Mouse (Mus musculus) c-Kit-positive CD71-positive TER-119-negative erythroid progenitor cells, embryonic 14.5 days (primary cell): ENCODE measurements at regions not wholly inside any gene's neighbourhood (a gene's known extent, or its start where the extent isn't known, plus 50 kb on each side); places are given as distances from the start of the nearest gene placed in this dataset.

ENCODE experiments used
- DNase-seq: peaks from one replicate; pipeline ENCODE4 v3.0.0-alpha.2; 2013; ENCODE audit warnings: low read depth

DNA sequence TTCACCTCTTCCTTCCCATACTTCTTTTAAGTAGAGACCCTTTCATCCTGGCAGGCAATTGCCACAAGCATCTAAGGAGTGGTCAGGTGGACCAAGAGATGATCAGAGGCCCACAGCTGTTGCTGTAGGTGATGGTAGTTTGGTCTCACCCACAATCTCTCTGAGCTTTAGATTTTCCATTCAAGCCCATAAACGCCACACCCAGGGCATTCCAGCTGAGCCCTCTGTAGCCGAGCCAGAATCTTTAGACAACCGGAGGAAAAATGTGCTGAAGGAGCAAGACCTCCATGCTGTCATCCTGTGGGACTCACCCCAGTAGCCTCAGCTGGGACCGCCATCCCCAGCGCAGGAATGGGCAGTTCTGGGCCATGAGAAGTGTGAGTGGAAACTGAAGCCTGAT lies 93.7 kb upstream of the Dlx2 start:
- no peak for DNase-seq

DNA sequence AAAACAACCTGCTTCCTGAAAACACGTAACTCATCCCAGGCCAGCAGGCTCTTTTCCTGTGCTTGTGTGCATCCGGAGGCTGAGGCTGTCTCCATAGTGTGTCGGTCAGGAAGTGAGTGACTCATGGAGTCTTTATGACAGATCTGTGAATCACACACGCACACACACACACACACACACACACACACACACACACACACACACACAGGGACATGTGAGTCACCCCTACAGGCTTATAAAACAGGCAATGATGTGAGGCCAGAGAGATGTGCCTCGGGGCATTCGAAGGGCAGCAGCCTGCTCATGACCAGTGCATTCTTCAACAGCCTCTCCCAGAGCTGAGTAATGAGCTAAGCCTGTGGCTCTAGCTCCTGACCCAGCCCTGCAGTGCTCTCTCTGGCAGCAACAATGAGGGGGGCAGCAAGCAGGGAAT lies 97.5 kb upstream of the Dlx2 start:
- no peak for DNase-seq

DNA sequence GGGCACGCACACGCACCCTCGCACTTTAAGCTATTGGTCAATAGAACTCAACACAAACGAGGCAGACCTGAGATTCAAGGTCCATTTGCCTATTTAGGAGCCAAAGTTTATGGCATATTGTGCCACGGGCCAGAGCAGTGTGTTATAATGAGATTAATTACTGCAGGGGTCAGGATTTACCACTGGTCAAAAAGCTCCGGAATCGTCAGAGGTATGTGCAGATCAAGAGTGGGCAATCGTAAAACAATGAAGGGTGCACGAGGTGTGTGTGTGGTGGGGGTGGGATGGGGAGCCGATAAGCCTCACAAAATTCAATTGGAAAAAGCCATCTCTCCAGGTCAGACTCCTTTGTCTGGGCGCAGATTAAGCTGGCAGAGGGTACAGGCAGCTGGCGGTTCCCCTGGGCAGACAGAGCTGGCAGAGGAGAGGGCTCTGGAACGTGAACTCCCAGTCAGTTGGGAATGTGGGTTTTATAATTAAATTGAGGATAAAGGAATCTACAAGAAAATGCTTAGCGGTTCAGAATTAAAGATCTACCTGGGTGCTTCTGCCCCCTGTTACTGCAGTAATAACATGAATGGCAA lies 97.4 kb upstream of the Itga6 start:
- DNase-seq: no peak

DNA sequence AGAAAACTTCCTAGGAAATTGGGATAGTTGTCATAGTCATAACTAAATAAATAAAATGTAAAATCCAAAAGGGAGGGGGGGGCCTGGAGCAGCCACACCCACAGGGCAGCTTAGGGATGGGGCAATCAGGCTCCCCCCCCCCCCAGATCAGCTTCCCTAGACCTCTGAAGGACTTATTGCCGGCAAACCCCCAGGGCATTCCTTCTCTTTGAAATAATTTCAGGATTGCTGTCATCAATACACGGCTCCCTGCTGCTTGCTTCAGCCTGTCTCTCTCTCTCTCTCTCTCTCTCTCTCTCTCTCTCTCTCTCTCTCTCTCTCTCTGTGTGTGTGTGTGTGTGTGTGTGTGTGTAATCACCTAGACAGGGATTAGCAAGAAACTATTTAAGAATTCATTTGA lies 93.8 kb upstream of the Itga6 start:
- DNase-seq: no peak

- no peak for DNase-seq
Observed at GRCm38 (mm10) chr2:71652261-71652801, 93.1 kb upstream of the Itga6 start.

- DNase-seq: no peak
Observed at GRCm38 (mm10) chr2:71654817-71655503, 90.5 kb upstream of the Itga6 start.

GRCm38 (mm10) chr2:71655504-71656390 lies 89.7 kb upstream of the Itga6 start:
- DNase-seq: peak; percentile 8

GRCm38 (mm10) chr2:71656611-71657244 lies 88.7 kb upstream of the Itga6 start:
- DNase-seq: no peak

- DNase-seq: no peak
Observed at GRCm38 (mm10) chr2:71661438-71661837, 84.0 kb upstream of the Itga6 start.

DNA sequence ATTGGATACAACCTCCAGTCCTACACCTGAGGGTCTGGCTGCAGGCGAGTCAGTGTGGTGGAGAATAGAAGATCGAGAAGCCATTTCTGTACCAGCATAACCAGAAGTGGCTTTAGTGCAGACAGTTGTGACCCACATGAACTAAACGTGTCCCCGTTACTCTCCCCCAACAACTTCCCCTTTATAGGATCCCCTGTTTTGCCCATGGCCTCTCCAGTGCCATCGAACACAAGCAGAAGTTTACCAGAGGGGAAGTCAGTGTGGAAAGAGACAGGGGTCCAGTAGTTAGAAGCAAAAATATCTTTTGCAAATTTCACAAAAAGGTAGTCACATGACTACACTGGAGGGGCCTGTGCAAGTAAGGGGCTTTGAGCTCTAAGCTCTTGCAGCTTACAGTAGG lies 83.4 kb upstream of the Itga6 start:
- DNase-seq: no peak

DNA sequence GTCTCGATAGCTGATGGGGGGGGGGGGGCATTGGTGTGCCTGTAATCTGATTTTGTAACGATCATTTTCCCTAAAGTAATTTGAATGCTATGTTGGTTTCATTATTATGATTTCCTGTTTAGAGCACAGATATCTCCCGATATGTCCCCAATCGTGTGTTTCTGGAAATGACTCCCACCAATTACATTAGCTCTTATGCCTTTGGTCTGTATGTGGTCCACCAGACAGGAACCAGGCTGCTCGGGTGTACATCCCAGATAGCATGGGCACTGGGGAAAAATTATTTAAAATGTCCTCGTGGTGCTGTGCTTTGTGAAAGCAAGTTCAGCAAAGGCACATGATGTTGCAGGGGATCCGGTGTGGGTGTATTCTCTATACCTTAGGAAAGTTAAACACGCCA lies 82.0 kb upstream of the Itga6 start:
- no peak for DNase-seq

- DNase-seq: no peak
Observed at GRCm38 (mm10) chr2:71666927-71667326, 78.5 kb upstream of the Itga6 start.

DNA sequence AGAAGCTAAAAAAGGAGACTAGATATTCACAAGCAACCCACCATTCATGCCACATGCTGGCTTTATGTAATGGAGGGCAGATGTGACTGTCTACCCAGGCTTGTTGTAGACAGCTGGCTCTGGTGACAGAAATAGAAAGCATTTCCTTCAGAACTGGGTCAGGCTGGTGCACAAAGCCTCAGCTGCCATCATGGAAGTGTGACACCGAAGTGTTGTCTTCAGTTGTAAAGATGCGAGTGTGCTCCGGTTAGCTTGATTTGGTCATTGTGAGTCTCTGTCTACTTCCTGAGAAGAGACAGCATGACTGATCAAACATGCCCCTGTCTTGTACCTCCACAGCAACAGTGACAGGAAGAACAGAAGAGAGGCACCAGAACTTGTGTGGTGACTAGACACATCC lies 77.7 kb upstream of the Itga6 start:
- DNase-seq: no peak

- no peak for DNase-seq
Observed at GRCm38 (mm10) chr2:71670228-71670790, 75.1 kb upstream of the Itga6 start.

- no peak for DNase-seq
Observed at GRCm38 (mm10) chr2:71670882-71671281, 74.5 kb upstream of the Itga6 start.

DNA sequence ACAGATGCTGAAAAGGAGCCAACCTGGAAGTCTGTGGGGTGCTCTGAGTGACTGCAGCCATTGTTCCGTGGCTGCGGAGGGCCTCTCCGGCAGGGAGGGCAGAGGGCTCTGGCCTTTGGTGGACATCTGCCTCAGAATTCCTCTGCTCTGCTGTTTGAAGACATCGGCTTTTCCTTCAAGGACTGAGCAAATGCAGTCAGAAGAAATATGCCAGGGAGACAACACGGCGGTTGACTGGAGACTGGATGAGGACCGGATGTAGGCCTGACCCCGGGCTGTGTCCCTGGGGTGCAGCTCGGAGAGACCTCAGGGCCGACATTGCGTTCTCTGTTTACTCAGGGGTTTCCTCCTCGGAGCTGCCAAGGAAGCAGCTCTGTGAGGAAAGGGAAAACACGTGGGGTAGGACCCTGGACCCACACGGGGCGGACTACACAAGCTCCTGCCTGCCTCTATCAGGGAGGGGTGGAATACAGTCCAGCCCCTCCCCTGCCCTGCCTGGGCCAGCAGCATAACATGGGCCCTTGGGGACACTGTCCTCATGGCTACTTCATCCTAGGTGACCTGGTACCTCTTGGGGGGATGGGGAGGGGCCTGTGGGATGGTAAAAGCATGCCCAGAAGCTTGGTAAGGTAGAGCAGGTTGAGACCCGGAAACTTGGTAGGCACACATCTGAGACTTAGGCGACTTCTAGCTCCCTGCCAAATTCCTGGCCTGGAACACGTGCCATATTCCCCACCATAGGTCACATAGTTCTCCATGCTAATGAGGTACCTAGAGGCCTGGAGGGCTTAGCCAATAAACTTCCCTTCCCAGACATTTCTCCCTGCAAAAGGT lies 72.1 kb upstream of the Itga6 start:
- DNase-seq: no peak

DNA sequence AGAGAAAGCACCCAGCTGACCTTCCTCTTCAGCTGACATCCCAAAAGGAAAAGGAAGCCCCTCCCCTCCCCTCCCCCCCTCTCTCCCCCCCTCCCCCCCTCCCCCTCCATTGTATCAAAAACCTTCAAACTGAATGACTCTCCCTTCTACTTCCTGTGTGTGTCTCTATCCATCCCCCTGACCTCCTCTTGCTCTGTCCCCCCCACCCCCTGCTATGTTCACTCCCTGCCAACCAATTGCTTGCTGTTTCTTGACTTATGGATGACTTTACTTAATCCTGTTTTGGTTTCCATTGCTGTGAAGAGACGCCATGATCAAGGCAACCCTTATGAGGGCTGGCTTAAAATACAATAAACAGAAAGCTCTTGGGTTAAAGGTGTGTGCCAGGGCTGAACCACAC lies 64.7 kb upstream of the Itga6 start:
- no peak for DNase-seq

GRCm38 (mm10) chr2:71681148-71681547 lies 64.3 kb upstream of the Itga6 start:
- DNase-seq: no peak

GRCm38 (mm10) chr2:71683375-71683774 lies 62.0 kb upstream of the Itga6 start:
- DNase-seq: no peak

DNA sequence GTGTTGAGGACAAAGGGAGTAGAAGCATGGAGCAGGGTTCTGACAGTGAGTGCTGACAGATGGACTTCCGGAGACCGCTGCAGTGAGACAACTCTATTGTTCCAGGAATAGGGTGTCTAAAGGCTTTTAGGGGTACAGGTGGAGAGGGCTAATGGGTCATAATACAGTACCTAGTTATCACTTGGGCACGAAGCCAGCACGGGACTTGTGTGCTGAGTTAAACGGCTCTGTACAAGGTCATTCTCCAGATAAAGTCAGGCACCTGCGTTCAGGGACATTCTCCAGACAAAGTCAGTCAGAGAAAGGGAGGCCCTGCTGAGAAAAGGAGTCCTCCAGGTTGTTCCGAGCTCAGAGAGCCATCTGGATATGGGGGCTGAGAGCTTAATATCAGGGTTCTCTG lies 60.2 kb upstream of the Itga6 start:
- no peak for DNase-seq

DNA sequence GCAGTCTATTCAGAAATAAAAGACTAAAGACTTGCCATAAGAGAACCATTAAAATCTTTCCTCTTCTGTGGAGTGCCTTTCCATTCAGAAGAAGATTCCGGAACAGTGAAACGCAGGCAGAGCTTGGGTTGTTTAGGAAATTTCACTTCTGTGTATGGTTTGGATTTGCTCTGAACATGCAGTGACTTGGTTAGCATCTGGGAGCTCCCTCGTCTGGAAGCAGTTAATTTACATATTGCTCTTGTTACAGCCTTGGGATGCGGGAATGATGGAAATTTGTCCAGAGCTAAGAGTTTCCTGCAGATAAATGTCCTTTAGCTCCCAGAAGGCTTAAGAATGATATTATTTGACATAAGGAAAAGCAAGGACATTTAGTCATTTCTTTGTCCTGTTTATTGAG lies 56.4 kb upstream of the Itga6 start:
- no peak for DNase-seq
